Mouse (Mus musculus): ENCODE measurements at regions not wholly inside any gene's neighbourhood (a gene's known extent, or its start where the extent isn't known, plus 50 kb on each side); places are given as distances from the start of the nearest gene placed in this dataset.

DNA sequence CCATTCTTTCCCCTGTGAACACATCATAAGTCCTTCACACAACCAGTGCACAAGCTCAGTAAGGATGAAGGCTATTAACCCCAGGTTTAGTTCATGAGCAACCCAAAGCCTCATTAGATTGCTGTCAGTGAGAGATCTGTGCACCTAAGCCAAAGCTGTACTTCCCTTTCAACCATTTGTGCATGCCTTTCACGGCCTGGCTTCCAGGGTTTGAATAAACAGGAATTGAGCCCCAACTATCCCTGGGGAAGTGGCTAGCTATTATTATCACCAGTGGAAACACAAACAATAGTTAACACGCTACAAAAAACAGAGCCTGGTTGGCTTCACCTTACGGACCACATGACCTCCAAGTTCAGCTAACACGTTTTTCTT, 104.9 kb downstream of the Tmsb4x start:
- no peaks in the 10 kb centered on the region for H3K4me1 ChIP-seq (replicated peaks; ENCODE audit: low read depth, low read length)
- H3K4me3 ChIP-seq (replicated peaks; ENCODE audit: low read length): no peak overlapping the region
- TF ChIP-seq POU5F1 (IDR thresholded peaks at IDR 0.05; ENCODE audit: borderline replicate concordance, low read length) (no peak), NANOG (IDR thresholded peaks at IDR 0.05; ENCODE audit: borderline replicate concordance, low read length) (no peak), CTCF (conservative IDR thresholded peaks at IDR 0.05; ENCODE audit: low read length) (no peak)
- H3K36me3 ChIP-seq (ENCODE audit: insufficient read depth, low read length): no peaks in the 10 kb centered on the region
- no peaks in the 10 kb centered on the region for H3K9me3 ChIP-seq (ENCODE audit: low read length)
- H3K27me3 ChIP-seq (ENCODE audit: insufficient read depth, low read length): no peaks in the 10 kb centered on the region

DNA sequence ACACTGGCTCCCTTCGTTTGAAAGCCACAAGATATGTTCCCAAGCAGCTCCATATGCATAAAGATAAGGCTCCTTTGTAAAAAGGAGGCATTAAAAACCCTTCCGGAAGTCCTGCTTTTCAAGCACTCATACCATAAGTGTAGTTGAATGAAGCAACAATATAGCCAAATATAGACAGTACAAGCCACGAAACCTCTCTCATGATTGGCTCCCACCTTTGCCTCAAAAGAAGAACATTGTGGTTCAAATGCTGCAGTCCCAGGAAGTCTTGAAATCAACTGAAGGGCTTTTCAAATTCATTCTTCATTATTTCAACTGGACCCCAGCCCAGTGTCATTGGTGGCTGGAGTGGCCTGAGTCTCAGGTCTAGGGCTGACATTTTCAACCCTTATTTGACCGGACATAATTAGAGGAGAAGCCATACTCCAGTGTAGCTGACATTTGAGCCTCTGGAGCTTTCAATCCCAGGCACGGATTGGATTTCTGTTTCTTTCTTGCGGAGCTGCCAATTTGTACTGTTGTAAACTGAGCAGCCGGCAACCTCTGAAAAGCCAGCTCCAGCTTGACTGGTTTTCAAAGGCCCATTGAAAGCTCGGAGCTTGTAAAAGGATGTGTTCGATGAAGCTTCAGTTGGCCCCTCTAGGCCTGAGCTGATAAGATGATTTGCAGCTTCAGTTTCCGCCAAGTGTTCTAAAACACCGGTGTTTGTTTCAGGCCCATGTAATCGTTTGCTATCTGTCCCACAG, 105.4 kb downstream of the Tmsb4x start:
- no peaks in the 10 kb centered on the region for H3K36me3 ChIP-seq (ENCODE audit: insufficient read depth, low read length)
- H3K4me1 ChIP-seq (replicated peaks; ENCODE audit: low read depth, low read length): no peaks in the 10 kb centered on the region
- H3K4me3 ChIP-seq (replicated peaks; ENCODE audit: low read length): no peak overlapping the region
- no peaks in the 10 kb centered on the region for H3K27me3 ChIP-seq (ENCODE audit: insufficient read depth, low read length)
- H3K9me3 ChIP-seq (ENCODE audit: low read length): no peaks in the 10 kb centered on the region
- TF ChIP-seq NANOG (IDR thresholded peaks at IDR 0.05; ENCODE audit: borderline replicate concordance, low read length) (no peak), CTCF (conservative IDR thresholded peaks at IDR 0.05; ENCODE audit: low read length) (no peak)

DNA sequence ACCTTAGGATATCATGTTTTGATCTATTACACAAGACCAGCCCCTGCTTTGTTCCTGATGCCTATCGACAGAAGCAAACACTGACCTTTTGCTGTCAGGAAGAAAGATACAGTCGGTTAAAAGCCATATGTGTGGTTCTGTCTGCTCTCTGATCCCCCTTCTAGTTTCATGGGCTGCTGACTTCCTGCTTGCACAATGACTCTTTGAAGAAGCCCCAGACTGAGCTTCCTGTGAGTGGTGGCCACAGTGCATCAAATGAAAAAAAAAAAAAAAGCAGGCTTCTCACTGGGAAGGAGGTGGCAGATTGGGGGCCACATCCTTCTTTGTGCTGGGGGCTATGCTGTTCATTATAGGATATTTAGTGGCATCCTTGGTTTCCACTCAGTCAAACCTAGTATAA, 107.2 kb downstream of the Tmsb4x start:
- TF ChIP-seq CTCF (conservative IDR thresholded peaks at IDR 0.05; ENCODE audit: low read length): no peak
- no peak for TF ChIP-seq NANOG (IDR thresholded peaks at IDR 0.05; ENCODE audit: borderline replicate concordance, low read length)
- no peak for TF ChIP-seq POU5F1 (IDR thresholded peaks at IDR 0.05; ENCODE audit: borderline replicate concordance, low read length)
- H3K36me3 ChIP-seq (ENCODE audit: insufficient read depth, low read length): no peaks in the 10 kb centered on the region
- no peaks in the 10 kb centered on the region for H3K27me3 ChIP-seq (ENCODE audit: insufficient read depth, low read length)
- no peaks in the 10 kb centered on the region for H3K4me1 ChIP-seq (replicated peaks; ENCODE audit: low read depth, low read length)
- H3K4me3 ChIP-seq (replicated peaks; ENCODE audit: low read length): no peak overlapping the region
- H3K9me3 ChIP-seq (ENCODE audit: low read length): no peaks in the 10 kb centered on the region

DNA sequence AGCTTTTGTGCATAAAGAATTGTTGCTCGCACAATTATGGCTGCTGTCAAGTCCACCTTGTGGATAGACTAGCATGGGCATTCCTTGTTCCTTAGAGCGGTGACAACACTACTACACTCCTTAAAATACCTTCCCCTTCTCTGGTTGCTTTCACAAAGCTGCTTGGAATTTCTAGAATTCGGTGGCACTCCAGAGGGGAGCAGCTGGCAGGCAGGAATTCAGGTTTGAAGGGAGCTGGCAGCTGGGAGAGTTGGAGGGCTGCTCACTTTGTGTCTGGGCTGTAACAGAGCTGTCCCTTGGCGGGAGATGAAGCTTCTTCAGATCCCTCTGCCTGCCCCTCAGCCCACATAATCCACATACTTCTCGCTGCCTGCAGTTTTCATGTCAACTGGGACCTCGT, 109.7 kb downstream of the Tmsb4x start:
- H3K36me3 ChIP-seq (ENCODE audit: insufficient read depth, low read length): no peaks in the 10 kb centered on the region
- H3K27me3 ChIP-seq (ENCODE audit: insufficient read depth, low read length): no peaks in the 10 kb centered on the region
- H3K4me1 ChIP-seq (replicated peaks; ENCODE audit: low read depth, low read length): no peaks in the 10 kb centered on the region
- no peaks in the 10 kb centered on the region for H3K9me3 ChIP-seq (ENCODE audit: low read length)
- H3K4me3 ChIP-seq (replicated peaks; ENCODE audit: low read length): no peak overlapping the region
- TF ChIP-seq POU5F1 (IDR thresholded peaks at IDR 0.05; ENCODE audit: borderline replicate concordance, low read length) (no peak), CTCF (conservative IDR thresholded peaks at IDR 0.05; ENCODE audit: low read length) (no peak), NANOG (IDR thresholded peaks at IDR 0.05; ENCODE audit: borderline replicate concordance, low read length) (no peak)

DNA sequence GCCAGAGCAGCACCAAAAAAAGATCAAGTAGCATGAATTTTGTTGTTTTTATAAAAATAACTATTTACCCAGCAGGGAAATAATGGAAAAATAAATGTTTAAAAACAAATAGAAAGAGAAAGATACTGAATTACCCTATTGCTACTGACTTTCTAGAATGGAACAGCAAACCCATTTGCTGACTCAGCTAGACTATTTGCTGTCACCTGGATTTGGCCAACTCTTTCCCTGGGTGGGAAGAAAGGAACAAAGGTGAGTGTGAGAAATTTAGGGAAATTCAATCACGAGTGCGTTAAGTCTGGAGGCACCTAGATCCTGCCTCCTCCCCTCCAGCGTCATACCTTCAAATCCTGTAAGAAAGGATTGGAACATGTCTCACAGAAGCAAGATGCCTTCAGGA, 110.2 kb downstream of the Tmsb4x start:
- TF ChIP-seq POU5F1 (IDR thresholded peaks at IDR 0.05; ENCODE audit: borderline replicate concordance, low read length) (no peak), CTCF (conservative IDR thresholded peaks at IDR 0.05; ENCODE audit: low read length) (no peak), NANOG (IDR thresholded peaks at IDR 0.05; ENCODE audit: borderline replicate concordance, low read length) (no peak)
- no peak overlapping the region for H3K4me3 ChIP-seq (replicated peaks; ENCODE audit: low read length)
- no peaks in the 10 kb centered on the region for H3K27me3 ChIP-seq (ENCODE audit: insufficient read depth, low read length)
- no peaks in the 10 kb centered on the region for H3K36me3 ChIP-seq (ENCODE audit: insufficient read depth, low read length)
- no peaks in the 10 kb centered on the region for H3K4me1 ChIP-seq (replicated peaks; ENCODE audit: low read depth, low read length)
- no peaks in the 10 kb centered on the region for H3K9me3 ChIP-seq (ENCODE audit: low read length)

DNA sequence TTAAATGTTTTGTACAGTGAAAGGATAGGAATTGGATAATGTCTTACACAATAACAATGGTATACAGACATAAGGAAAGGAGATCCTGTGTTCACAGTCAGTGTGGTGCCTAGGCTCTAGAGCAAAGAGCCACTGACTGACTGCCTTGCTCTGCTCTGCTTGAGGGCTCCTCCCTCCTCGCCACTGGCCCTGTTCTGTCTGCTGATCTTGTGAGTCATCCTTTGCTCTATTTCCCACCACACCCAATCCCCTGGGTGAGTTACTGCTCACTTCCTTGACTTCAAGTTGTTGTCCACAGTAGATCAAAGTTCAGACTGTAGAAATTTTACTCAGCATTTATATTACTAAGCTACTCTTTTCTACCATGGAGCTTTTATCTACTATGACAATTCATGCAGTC, 117.3 kb downstream of the Tmsb4x start:
- Histone ChIP-seq H3K4me3 (replicated peaks; ENCODE audit: low read length) (no peak overlapping the region), H3K9me3 (ENCODE audit: low read length) (no peaks in the 10 kb centered on the region), H3K36me3 (ENCODE audit: insufficient read depth, low read length) (no peaks in the 10 kb centered on the region), H3K4me1 (replicated peaks; ENCODE audit: low read depth, low read length) (0 out of 2 replicates have a peak, but pooled peaks cover 8% of the 10 kb centered on the region), H3K27me3 (ENCODE audit: insufficient read depth, low read length) (no peaks in the 10 kb centered on the region)
- no peak for TF ChIP-seq POU5F1 (IDR thresholded peaks at IDR 0.05; ENCODE audit: borderline replicate concordance, low read length)
- TF ChIP-seq CTCF (conservative IDR thresholded peaks at IDR 0.05; ENCODE audit: low read length): no peak

DNA sequence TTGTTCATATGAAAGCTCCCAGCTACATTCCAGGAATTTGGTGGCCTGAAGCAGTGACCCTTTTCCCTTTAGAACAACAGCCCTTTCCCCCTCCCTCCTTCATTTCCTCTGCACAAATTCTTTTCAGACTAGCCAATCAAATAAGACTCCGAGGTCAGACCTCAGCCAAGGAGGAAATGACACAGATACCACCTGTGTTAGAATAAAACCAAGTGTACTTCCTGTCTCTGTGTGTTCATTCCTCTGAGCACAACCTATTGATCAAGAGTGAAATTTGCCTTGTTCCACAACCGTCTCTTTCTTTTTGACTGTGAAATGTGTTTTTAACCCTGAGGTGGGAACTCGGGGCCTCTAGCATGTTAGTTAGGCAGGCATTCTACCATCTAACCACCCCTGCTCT, 120.2 kb downstream of the Tmsb4x start:
- Histone ChIP-seq H3K27me3 (ENCODE audit: insufficient read depth, low read length) (no peaks in the 10 kb centered on the region), H3K4me1 (replicated peaks; ENCODE audit: low read depth, low read length) (0 out of 2 replicates have a peak, but pooled peaks cover 12% of the 10 kb centered on the region), H3K4me3 (replicated peaks; ENCODE audit: low read length) (no peak overlapping the region), H3K9me3 (ENCODE audit: low read length) (no peaks in the 10 kb centered on the region), H3K36me3 (ENCODE audit: insufficient read depth, low read length) (no peaks in the 10 kb centered on the region)
- no peak for TF ChIP-seq NANOG (IDR thresholded peaks at IDR 0.05; ENCODE audit: borderline replicate concordance, low read length)
- TF ChIP-seq CTCF (conservative IDR thresholded peaks at IDR 0.05; ENCODE audit: low read length): no peak
- TF ChIP-seq POU5F1 (IDR thresholded peaks at IDR 0.05; ENCODE audit: borderline replicate concordance, low read length): no peak

DNA sequence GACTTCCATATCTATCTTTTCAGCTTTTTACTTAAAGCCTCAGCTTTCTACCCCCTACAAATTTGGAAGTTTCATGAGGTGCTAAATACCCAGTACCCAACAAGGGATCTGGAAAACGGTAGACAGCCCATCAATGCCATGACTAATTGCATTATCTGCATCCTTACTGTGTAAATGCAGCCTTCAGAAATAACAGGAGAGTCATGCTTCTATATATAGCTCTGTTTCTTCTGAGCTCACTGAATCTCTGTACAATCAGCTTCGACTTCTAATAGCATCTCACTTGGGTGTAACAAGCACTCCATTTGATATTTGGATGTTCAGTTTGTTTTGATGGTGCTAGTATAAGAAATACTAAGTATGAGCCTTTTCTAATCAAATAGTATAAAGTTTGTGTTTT, 120.7 kb downstream of the Tmsb4x start:
- TF ChIP-seq POU5F1 (IDR thresholded peaks at IDR 0.05; ENCODE audit: borderline replicate concordance, low read length) (no peak), CTCF (conservative IDR thresholded peaks at IDR 0.05; ENCODE audit: low read length) (no peak), NANOG (IDR thresholded peaks at IDR 0.05; ENCODE audit: borderline replicate concordance, low read length) (no peak)
- Histone ChIP-seq H3K9me3 (ENCODE audit: low read length) (no peaks in the 10 kb centered on the region), H3K4me3 (replicated peaks; ENCODE audit: low read length) (no peak overlapping the region), H3K27me3 (ENCODE audit: insufficient read depth, low read length) (no peaks in the 10 kb centered on the region), H3K4me1 (replicated peaks; ENCODE audit: low read depth, low read length) (0 out of 2 replicates have a peak, but pooled peaks cover 12% of the 10 kb centered on the region), H3K36me3 (ENCODE audit: insufficient read depth, low read length) (no peaks in the 10 kb centered on the region)

DNA sequence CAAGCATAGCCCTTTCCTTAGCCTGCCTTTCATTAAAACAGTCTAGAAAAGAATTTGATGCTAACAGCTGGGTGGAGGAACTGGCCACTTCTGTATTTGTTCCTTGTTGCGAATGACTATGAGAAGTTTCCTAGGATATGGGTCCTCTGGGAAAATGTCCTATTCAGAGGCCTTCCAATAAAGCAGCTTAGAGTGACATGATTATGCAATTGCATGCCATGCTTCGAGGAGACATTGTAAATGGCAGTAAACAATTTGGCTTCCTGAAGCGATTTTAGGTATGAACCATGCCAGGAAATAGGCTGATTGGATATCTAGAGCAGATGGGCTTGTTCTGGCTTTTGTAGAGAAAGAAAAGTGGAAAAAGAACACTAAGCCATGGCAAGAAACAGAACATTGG, 128.3 kb downstream of the Tmsb4x start:
- TF ChIP-seq CTCF (conservative IDR thresholded peaks at IDR 0.05; ENCODE audit: low read length) (no peak), POU5F1 (IDR thresholded peaks at IDR 0.05; ENCODE audit: borderline replicate concordance, low read length) (no peak), NANOG (IDR thresholded peaks at IDR 0.05; ENCODE audit: borderline replicate concordance, low read length) (no peak)
- Histone ChIP-seq H3K4me3 (replicated peaks; ENCODE audit: low read length) (no peak overlapping the region), H3K9me3 (ENCODE audit: low read length) (no peaks in the 10 kb centered on the region), H3K27me3 (ENCODE audit: insufficient read depth, low read length) (no peaks in the 10 kb centered on the region), H3K36me3 (ENCODE audit: insufficient read depth, low read length) (no peaks in the 10 kb centered on the region), H3K4me1 (replicated peaks; ENCODE audit: low read depth, low read length) (0 out of 2 replicates have a peak, but pooled peaks cover 4% of the 10 kb centered on the region)
